Mouse (Mus musculus) MEL (cell line): ENCODE results near the gene Mrgprd. TPM values are rescaled to one million over a fixed set of nuclear protein-coding genes. Genes with fewer than 3 reads are reported as not detected.

ENCODE experiments used
- polyA plus RNA-seq, 2 experiments: library from polyadenylated mRNA; stranded (reverse) in 1 of 2; unstranded in 1 of 2; fragments of >175 nt in 1 of 2; fragments of >200 nt in 1 of 2; gene quantifications; 2 replicates each; pipeline versions ENCODE4 v1.2.1 to v1.2.4; 2012; ENCODE audit warnings: low replicate concordance in 2 of 2, low read depth in 1 of 2; ENCODE audit not compliant: insufficient read length in 2 of 2, insufficient read depth in 1 of 2, missing spikeins in 1 of 2
- total RNA-seq: library from RNA; depleted of rRNA; stranded (reverse); fragments of 300-350 nt; gene quantifications from 2 replicates; pipeline ENCODE4 v1.2.3, GENCODE M21; 2012; rRNA removed

Mrgprd gene
- total and polyA plus RNA-seq, 3 experiments, result not detected

Other genes starting within 250 kb of the Mrgprd start
- not detected in 2 replicates for gene 1810010D01Rik, start 106.7 kb upstream of the Mrgprd start, total RNA-seq
- not detected for gene 1810010D01Rik, start 106.7 kb upstream of the Mrgprd start, polyA plus RNA-seq
- 5.5 and 6.4 TPM in 2 replicates for gene Tpcn2, start 30.8 kb upstream of the Mrgprd start, total RNA-seq
- 10 to 100 TPM in 1 of 2 experiments, not detected in 1; 10.3 TPM for gene Tpcn2, start 30.8 kb upstream of the Mrgprd start, polyA plus RNA-seq
- gene Mrgprf, start 14.0 kb upstream of the Mrgprd start, total RNA-seq, result not detected in 2 replicates
- not detected for gene Mrgprf, start 14.0 kb upstream of the Mrgprd start, polyA plus RNA-seq